In genomic region chr12:87299657-87300440, GRCm38 (mm10) we compare ENCODE assay signal across 8 mouse cellular contexts. TPM values are rescaled to one million over a fixed set of nuclear protein-coding genes. Genes with fewer than 3 reads are reported as not detected.
DNase-seq lines count a peak whose midpoint lies in the region; ATAC-seq lines count a peak whose summit lies in the region.

Ism2 (minus strand) TSS chr12:87299705.

- H3K9ac ChIP-seq in embryonic facial prominence, embryonic 15.5 days, result peak within 1 kb of the TSS; percentile 75
- H3K9ac ChIP-seq in hindbrain, embryonic 12.5 days, result peak within 1 kb of the TSS; percentile 74
- H3K9ac ChIP-seq in midbrain, embryonic 15.5 days, result peak within 1 kb of the TSS; percentile 53

- H3K4me2 ChIP-seq in embryonic facial prominence, embryonic 15.5 days (replicated peaks), result peak within 1 kb of the TSS; percentile 99
- H3K4me2 ChIP-seq in hindbrain, embryonic 12.5 days (replicated peaks), result peak within 1 kb of the TSS; percentile 97
- H3K4me2 ChIP-seq in midbrain, embryonic 15.5 days, result peak within 1 kb of the TSS; percentile 97

- H3K4me3 ChIP-seq in embryonic facial prominence, embryonic 15.5 days (replicated peaks), result peak within 1 kb of the TSS; percentile 71
- peak within 1 kb of the TSS; percentile 80 for H3K4me3 ChIP-seq in hindbrain, embryonic 12.5 days
- H3K4me3 ChIP-seq in midbrain, embryonic 15.5 days, result peak within 1 kb of the TSS; percentile 64

- no peaks in the 10 kb centered on the region for H3K9me3 ChIP-seq in embryonic facial prominence, embryonic 15.5 days (replicated peaks)
- no peaks in the 10 kb centered on the region for H3K9me3 ChIP-seq in hindbrain, embryonic 12.5 days (replicated peaks)
- H3K9me3 ChIP-seq in midbrain, embryonic 15.5 days, result no peaks in the 10 kb centered on the region

- H3K4me1 ChIP-seq in embryonic facial prominence, embryonic 15.5 days, result peaks cover 13% of the 10 kb centered on the region
- H3K4me1 ChIP-seq in hindbrain, embryonic 12.5 days, result peaks cover 14% of the 10 kb centered on the region
- peaks cover 17% of the 10 kb centered on the region; the same call in 1 of the 2 replicates for H3K4me1 ChIP-seq in midbrain, embryonic 15.5 days

- DNase-seq in cerebellum, adult 8-10 months, result no peak
- peak; percentile 65 for DNase-seq in Muller cell, postnatal 12 days (ENCODE audit: inconsistent ontology term)
- DNase-seq in liver, result peak; percentile 33
- no peak for DNase-seq in natural killer cell, adult 2 months (ENCODE audit: low spot score in 2 of 2)

- no peaks in the 10 kb centered on the region for H3K36me3 ChIP-seq in embryonic facial prominence, embryonic 15.5 days
- no peaks in the 10 kb centered on the region for H3K36me3 ChIP-seq in hindbrain, embryonic 12.5 days
- H3K36me3 ChIP-seq in midbrain, embryonic 15.5 days (replicated peaks), result no peaks in the 10 kb centered on the region

- no peak within 1 kb of the TSS for H3K27ac ChIP-seq in embryonic facial prominence, embryonic 15.5 days (replicated peaks)
- no peak within 1 kb of the TSS for H3K27ac ChIP-seq in hindbrain, embryonic 12.5 days
- H3K27ac ChIP-seq in midbrain, embryonic 15.5 days, result no peak within 1 kb of the TSS

- H3K27me3 ChIP-seq in embryonic facial prominence, embryonic 15.5 days, result no peaks in the 10 kb centered on the region
- H3K27me3 ChIP-seq in hindbrain, embryonic 12.5 days, result peaks cover 34% of the 10 kb centered on the region
- peaks cover 27% of the 10 kb centered on the region for H3K27me3 ChIP-seq in midbrain, embryonic 15.5 days (replicated peaks)

- ATAC-seq in cerebellum, adult (ENCODE audit: insufficient number of reproducible peaks, low FRiP score, low TSS enrichment), result 0 out of 2 replicates have a peak, but pooled peaks have one; percentile 49
- peak; percentile 74 for ATAC-seq in embryonic facial prominence, embryonic 15.5 days (ENCODE audit: insufficient number of reproducible peaks, low FRiP score, low TSS enrichment, low read depth)
- ATAC-seq in hindbrain, embryonic 12.5 days (ENCODE audit: low FRiP score), result peak; percentile 72
- peak; percentile 80 for ATAC-seq in midbrain, embryonic 15.5 days (replicated peaks)

- under 1% methylated on average over 82 of the region's 86 CpGs for WGBS in embryonic facial prominence, embryonic 15.5 days
- WGBS in hindbrain, embryonic 12.5 days, result under 1% methylated on average over 82 of the region's 86 CpGs
- under 1% methylated on average over 86 of the region's 86 CpGs for WGBS in midbrain, embryonic 15.5 days

RNA-seq across cellular contexts. Expression of gene Ism2, which starts in this region (rescaled TPM):
- 1.5 TPM in 2 replicates for polyA plus RNA-seq in embryonic facial prominence, embryonic 15.5 days (2015; fragmentation: Nextera tagmentation; extraction: Ambion mirVana)
- polyA plus RNA-seq in hindbrain, embryonic 12.5 days (2016; fragmentation: Nextera tagmentation; extraction: Ambion mirVana), result 1.0 and 1.1 TPM in 2 replicates
- 1.4 and 1.8 TPM in 2 replicates for polyA plus RNA-seq in midbrain, embryonic 15.5 days (2015; fragmentation: Nextera tagmentation; extraction: Ambion mirVana)

Comparison
In these comparisons a context has a peak if more than half of its experiments do, and no peak if none do; other contexts are left out.
1. DNase-seq: peak in Muller cell, postnatal 12 days (single experiment) and liver (single experiment); none in cerebellum, adult 8-10 months (single experiment) and natural killer cell, adult 2 months (0 of 2).
2. Peak in every context shown above with its lines, with median percentiles within 50 percentile points of each other: ATAC-seq, H3K4me2 ChIP-seq, H3K4me3 ChIP-seq and H3K9ac ChIP-seq.